In the genomic region with DNA sequence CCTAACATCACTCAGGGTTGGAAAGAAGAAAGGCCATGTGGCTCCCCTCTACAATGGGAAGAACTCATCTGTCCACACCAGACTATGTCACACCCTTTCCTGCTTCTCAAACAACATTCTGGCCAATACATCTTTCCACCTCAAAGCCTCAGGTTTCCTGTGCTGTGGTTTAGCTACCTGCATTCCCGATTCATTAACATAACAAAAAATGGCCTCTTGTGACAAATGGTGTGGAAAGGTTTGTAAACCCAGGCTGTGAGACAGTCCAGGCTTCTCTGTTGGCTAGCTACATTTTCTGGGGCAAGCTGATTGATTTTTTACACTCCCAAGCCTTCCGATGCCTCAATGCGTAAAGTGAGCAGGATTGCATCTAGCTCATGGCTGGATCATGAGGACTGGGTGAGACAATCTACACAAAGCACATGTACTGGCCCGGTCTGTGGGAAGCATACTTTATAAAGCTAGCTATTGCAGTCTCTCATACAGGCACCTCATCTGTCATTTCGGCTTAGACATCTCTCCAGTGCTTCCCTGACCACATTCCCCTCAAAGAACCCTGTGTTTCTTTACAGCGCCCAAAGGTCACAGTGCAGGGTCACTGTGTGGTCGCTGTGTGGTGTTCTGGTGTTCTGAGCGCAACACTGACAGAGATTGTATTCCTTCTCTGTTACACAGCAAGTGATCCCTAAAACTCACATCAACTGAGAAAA, we compare ENCODE assay signal across 38 mouse cellular contexts. TPM values are rescaled to one million over a fixed set of nuclear protein-coding genes. Genes with fewer than 3 reads are reported as not detected.
DNase-seq lines count a peak whose midpoint lies in the region; ATAC-seq and TF ChIP-seq lines count a peak whose summit lies in the region.
"Had no signal": no experiment of that assay in that cellular context is flagged by ENCODE, and none has a peak within 500 bp of the region (broad histone marks: within the 10 kb centered on the region; RNA-seq: fewer than 3 reads in every experiment).

No protein-coding gene starts in this region.

- no peak overlapping the region for H3K27ac ChIP-seq in lung, embryonic 15.5 days
- H3K27ac ChIP-seq in lung, postnatal 0 days (ENCODE audit: low read length) = no peak overlapping the region
- H3K27ac ChIP-seq: embryonic facial prominence, embryonic 15.5 days; forebrain, embryonic 12.5 days; heart, embryonic 13.5 days; hindbrain, embryonic 10.5 days; hindbrain, embryonic 15.5 days; kidney, embryonic 15.5 days; layer of hippocampus, adult 2 months; limb, embryonic 13.5 days; stomach, postnatal 0 days had no signal

- peak; percentile 38 for DNase-seq in embryo, embryonic 10 days (ENCODE audit: low spot score)
- no peak for DNase-seq in embryo, embryonic 9.5 days (ENCODE audit: extremely low spot score)
- DNase-seq in lung, adult 2 months = no peak
- DNase-seq in lung, postnatal 0 days (ENCODE audit: low spot score) = peak; percentile 61
- peak; percentile 5 for DNase-seq in yolk sac, embryonic 10.5 days (ENCODE audit: low spot score)
- DNase-seq in frontal cortex, postnatal 25 days (ENCODE audit: low spot score in 2 of 2) = no peak
- no peak for DNase-seq in ovary, adult 18-20 months (ENCODE audit: low spot score)
- DNase-seq: adrenal gland, adult 8-10 months; cerebellum, adult 2 months; cerebellum, postnatal 25 days; forebrain, postnatal 0 days; gastrocnemius, postnatal 25 days; heart, adult 18-20 months; heart, postnatal 10 days; kidney, adult 11 months; kidney, postnatal 36 days; right cerebral cortex, postnatal 4 days; thymus, adult 18-20 months; thymus, postnatal 25 days had no signal

- no peak overlapping the region for H3K9ac ChIP-seq in lung, embryonic 15.5 days
- no peak overlapping the region for H3K9ac ChIP-seq in lung, postnatal 0 days (replicated peaks; ENCODE audit: low read depth)
- H3K9ac ChIP-seq: embryonic facial prominence, embryonic 15.5 days; forebrain, embryonic 12.5 days; forebrain, postnatal 0 days; heart, embryonic 13.5 days; hindbrain, embryonic 15.5 days; kidney, embryonic 15.5 days; limb, embryonic 13.5 days had no signal

- H3K27me3 ChIP-seq in lung, embryonic 15.5 days = no peaks in the 10 kb centered on the region
- no peaks in the 10 kb centered on the region for H3K27me3 ChIP-seq in lung, postnatal 0 days (replicated peaks; ENCODE audit: insufficient read depth, low read length)
- H3K27me3 ChIP-seq: CH12.LX; embryonic facial prominence, embryonic 15.5 days; forebrain, embryonic 12.5 days; heart, embryonic 13.5 days; hindbrain, embryonic 15.5 days; kidney, embryonic 15.5 days; limb, embryonic 13.5 days had no signal

- WGBS in lung, embryonic 15.5 days = 43% methylated on average over 8 of the region's 8 CpGs
- 65% methylated on average over 8 of the region's 8 CpGs for WGBS in lung, adult 2 months
- 55% methylated on average over 8 of the region's 8 CpGs for WGBS in lung, postnatal 0 days

- no peak for TF ChIP-seq CTCF in lung, adult 2 months (IDR thresholded peaks at IDR 0.05; ENCODE audit: insufficient read depth, low read length)
- TF ChIP-seq CTCF in lung, postnatal 0 days (IDR thresholded peaks at IDR 0.05) = no peak

- TF ChIP-seq EP300 in lung, postnatal 0 days (IDR thresholded peaks at IDR 0.05) = peak; percentile 68

- H3K4me1 ChIP-seq in lung, embryonic 15.5 days = no peaks in the 10 kb centered on the region
- H3K4me1 ChIP-seq in lung, adult 2 months (ENCODE audit: control insufficient read depth, insufficient read depth, low read length) = peaks cover 2% of the 10 kb centered on the region; the same call in 1 of the 2 replicates
- H3K4me1 ChIP-seq in lung, postnatal 0 days (ENCODE audit: insufficient read depth, low read depth, low read length) = no peaks in the 10 kb centered on the region
- H3K4me1 ChIP-seq: embryonic facial prominence, embryonic 15.5 days; forebrain, embryonic 12.5 days; hindbrain, embryonic 10.5 days; kidney, embryonic 15.5 days had no signal

- peak; percentile 73; the same call in 1 of the 2 replicates for ATAC-seq in lung, embryonic 15.5 days (ENCODE audit: borderline replicate concordance, extremely low read depth, low FRiP score, low TSS enrichment)
- peak; percentile 82 for ATAC-seq in lung, postnatal 0 days
- ATAC-seq: activated CD4-positive, CD25-positive, alpha-beta regulatory T cell, adult 4 months; forebrain, postnatal 0 days; inflammation-experienced regulatory T-cells, adult 6 months; midbrain, embryonic 16.5 days had no signal

- H3K36me3 ChIP-seq in lung, embryonic 15.5 days = no peaks in the 10 kb centered on the region
- no peaks in the 10 kb centered on the region for H3K36me3 ChIP-seq in lung, postnatal 0 days (ENCODE audit: insufficient read depth, low read length)
- H3K36me3 ChIP-seq: embryonic facial prominence, embryonic 15.5 days; forebrain, embryonic 12.5 days; heart, embryonic 13.5 days; hindbrain, embryonic 10.5 days; hindbrain, embryonic 15.5 days; kidney, embryonic 15.5 days; limb, embryonic 13.5 days had no signal

- no peak overlapping the region for H3K4me2 ChIP-seq in lung, embryonic 15.5 days
- H3K4me2 ChIP-seq in lung, postnatal 0 days (replicated peaks; ENCODE audit: low read depth, low read length) = no peak overlapping the region
- H3K4me2 ChIP-seq: embryonic facial prominence, embryonic 15.5 days; forebrain, embryonic 12.5 days; heart, embryonic 13.5 days; hindbrain, embryonic 15.5 days; kidney, embryonic 15.5 days; limb, embryonic 13.5 days; liver, embryonic 11.5 days; midbrain, embryonic 11.5 days had no signal

- no peak overlapping the region for H3K4me3 ChIP-seq in lung, embryonic 15.5 days
- no peak overlapping the region for H3K4me3 ChIP-seq in lung, adult 2 months (replicated peaks; ENCODE audit: extremely low read depth, low read depth, low read length)
- H3K4me3 ChIP-seq in lung, postnatal 0 days (ENCODE audit: low read depth, low read length) = no peak overlapping the region
- H3K4me3 ChIP-seq: embryonic facial prominence, embryonic 15.5 days; forebrain, embryonic 12.5 days; heart, embryonic 13.5 days; hindbrain, embryonic 10.5 days; hindbrain, embryonic 15.5 days; kidney, embryonic 15.5 days; layer of hippocampus, adult 2 months; limb, embryonic 13.5 days had no signal

- H3K9me3 ChIP-seq in lung, embryonic 15.5 days = no peaks in the 10 kb centered on the region
- H3K9me3 ChIP-seq in lung, postnatal 0 days (ENCODE audit: low read length) = no peaks in the 10 kb centered on the region
- H3K9me3 ChIP-seq: embryonic facial prominence, embryonic 15.5 days; forebrain, embryonic 12.5 days; heart, embryonic 13.5 days; hindbrain, embryonic 10.5 days; hindbrain, embryonic 15.5 days; kidney, embryonic 15.5 days; limb, embryonic 13.5 days had no signal

- TF ChIP-seq POLR2A in lung, adult 2 months (IDR thresholded peaks at IDR 0.05; ENCODE audit: borderline replicate concordance, extremely low read depth, low read depth, low read length) = no peak

RNA-seq across cellular contexts. Expression of gene Il12b, which starts 6.6 kb away (rescaled TPM):
- not detected in 2 replicates for polyA plus RNA-seq in lung, embryonic 15.5 days (2015; fragmentation: Nextera tagmentation; extraction: Ambion mirVana)
- polyA plus RNA-seq in lung, adult 2 months (2012; rRNA removed) = 0.15 and 0.17 TPM in 2 replicates
- polyA plus RNA-seq in lung, postnatal 0 days (2015; fragmentation: Nextera tagmentation; extraction: Ambion mirVana) = 0.11 and 0.18 TPM in 2 replicates
- polyA plus RNA-seq: activated CD4-positive, CD25-positive, alpha-beta regulatory T cell, adult 4 months; C2C12; cerebellum, adult 2 months; embryonic facial prominence, embryonic 15.5 days; forebrain, embryonic 12.5 days; forebrain, postnatal 0 days; hindbrain, embryonic 10.5 days; hindbrain, embryonic 15.5 days; kidney, embryonic 15.5 days; liver, embryonic 11.5 days; liver, embryonic 16.5 days; midbrain, embryonic 11.5 days; midbrain, embryonic 16.5 days; neural tube, embryonic 11.5 days; stomach, postnatal 0 days had no signal

Comparison
In these comparisons a context has a peak if more than half of its experiments do, and no peak if none do; other contexts are left out.
1. DNase-seq: peak in embryo, embryonic 10 days (single experiment), lung, postnatal 0 days (single experiment) and yolk sac, embryonic 10.5 days (single experiment); none in embryo, embryonic 9.5 days (single experiment), lung, adult 2 months (single experiment), frontal cortex, postnatal 25 days (0 of 2) and ovary, adult 18-20 months (single experiment).